Mouse (Mus musculus) intestine, embryonic 15.5 days (tissue): ENCODE data around the gene Stac2. TPM values are rescaled to one million over a fixed set of nuclear protein-coding genes. Genes with fewer than 3 reads are reported as not detected.
A peak's percentile ranks its signal among the peaks of the same experiment; 100 is the strongest.

Experiments used
- ATAC-seq: fragments of 200-750 bp; cut with Nextera tagmentation; 2 replicates; pipeline ENCODE4 v1.8.0; 2017; ENCODE audit warnings: moderate TSS enrichment, moderate library complexity
- H3K27ac ChIP-seq: fragments of 300-500 bp; sonication (generic); 2 replicates; pipeline ENCODE4 v1.5.1; 2015; ENCODE audit warnings: mild to moderate bottlenecking, inconsistent platforms
- H3K27me3 ChIP-seq: fragments of 300-500 bp; sonication (generic); replicated peaks from 2 replicates; pipeline ENCODE4 v1.6.1; 2015; ENCODE audit warnings: inconsistent platforms
- H3K36me3 ChIP-seq: fragments of 300-500 bp; sonication (generic); 2 replicates; pipeline ENCODE4 v1.6.1; 2015; ENCODE audit warnings: inconsistent platforms
- H3K4me1 ChIP-seq: fragments of 300-500 bp; sonication (generic); replicated peaks from 2 replicates; pipeline ENCODE4 v1.6.1; 2015; ENCODE audit warnings: inconsistent platforms
- H3K4me2 ChIP-seq: fragments of 300-500 bp; sonication (generic); replicated peaks from 2 replicates; pipeline ENCODE4 v1.6.1; 2015; ENCODE audit warnings: mild to moderate bottlenecking, inconsistent platforms
- H3K4me3 ChIP-seq: fragments of 300-500 bp; sonication (generic); replicated peaks from 2 replicates; pipeline ENCODE4 v1.5.1; 2015; ENCODE audit warnings: inconsistent platforms
- H3K9ac ChIP-seq: fragments of 300-500 bp; sonication (generic); 2 replicates; pipeline ENCODE4 v1.6.1; 2015; ENCODE audit warnings: inconsistent platforms
- H3K9me3 ChIP-seq: fragments of 300-500 bp; sonication (generic); 2 replicates; pipeline ENCODE4 v1.6.1; 2016; ENCODE audit warnings: inconsistent platforms
- WGBS: fragments of 180-500 bp; shearing (Covaris S2); methylation state at CpG from one replicate; pipeline ENCODE4 v1.1.7; 2015; 5-methylcytosine and 5-hydroxymethylcytosine counted together
- polyA plus RNA-seq: library from polyadenylated mRNA; unstranded; fragments of >200 nt; fragmentation: Nextera tagmentation; extraction: Ambion mirVana; gene quantifications from 2 replicates; pipeline ENCODE4 v1.2.1, GENCODE M21; 2015

Gene Stac2
- polyA plus RNA-seq, 1 experiment from 2014 or later: 0.29 TPM

GRCm38 (mm10) chr11:98019883-98020610, 33.2 kb downstream of the Stac2 start:
- ATAC-seq: no peak
- H3K4me2 ChIP-seq: peak overlapping the region; percentile 40
- H3K36me3 ChIP-seq: 0 out of 2 replicates have a peak, but pooled peaks cover 5% of the 10 kb centered on the region
- no peak overlapping the region for H3K9ac ChIP-seq
- 39% methylated on average over 8 of the region's 8 CpGs for WGBS
- no peaks in the 10 kb centered on the region for H3K9me3 ChIP-seq
- H3K27ac ChIP-seq: 0 out of 2 replicates have a peak overlapping the region, but pooled peaks have one; percentile 4
- peaks cover 25% of the 10 kb centered on the region for H3K4me1 ChIP-seq
- no peaks in the 10 kb centered on the region for H3K27me3 ChIP-seq
- H3K4me3 ChIP-seq: no peak overlapping the region

GRCm38 (mm10) chr11:98018858-98019641, 34.2 kb downstream of the Stac2 start:
- peaks cover 25% of the 10 kb centered on the region for H3K4me1 ChIP-seq
- H3K4me2 ChIP-seq: peak overlapping the region; percentile 40
- H3K27ac ChIP-seq: no peak overlapping the region
- no peak overlapping the region for H3K9ac ChIP-seq
- WGBS: 36% methylated on average over 10 of the region's 10 CpGs
- H3K36me3 ChIP-seq: 0 out of 2 replicates have a peak, but pooled peaks cover 7% of the 10 kb centered on the region
- no peak overlapping the region for H3K4me3 ChIP-seq
- 0 out of 2 replicates have a peak, but pooled peaks have one; percentile 11 for ATAC-seq
- H3K9me3 ChIP-seq: no peaks in the 10 kb centered on the region
- no peaks in the 10 kb centered on the region for H3K27me3 ChIP-seq

GRCm38 (mm10) chr11:98018222-98018621, 35.0 kb downstream of the Stac2 start:
- Histone ChIP-seq H3K9me3 (no peaks in the 10 kb centered on the region), H3K4me1 (peaks cover 22% of the 10 kb centered on the region), H3K4me2 (no peak overlapping the region), H3K36me3 (0 out of 2 replicates have a peak, but pooled peaks cover 7% of the 10 kb centered on the region), H3K9ac (no peak overlapping the region), H3K27ac (no peak overlapping the region), H3K4me3 (no peak overlapping the region), H3K27me3 (no peaks in the 10 kb centered on the region)
- 83% methylated on average over 6 of the region's 6 CpGs for WGBS
- no peak for ATAC-seq

- H3K9me3 ChIP-seq: no peaks in the 10 kb centered on the region
- H3K27ac ChIP-seq: no peak overlapping the region
- no peak overlapping the region for H3K9ac ChIP-seq
- WGBS: 71% methylated on average over 4 of the region's 4 CpGs
- H3K27me3 ChIP-seq: no peaks in the 10 kb centered on the region
- 0 out of 2 replicates have a peak, but pooled peaks cover 7% of the 10 kb centered on the region for H3K36me3 ChIP-seq
- peaks cover 17% of the 10 kb centered on the region for H3K4me1 ChIP-seq
- H3K4me2 ChIP-seq: no peak overlapping the region
- H3K4me3 ChIP-seq: no peak overlapping the region
- no peak for ATAC-seq
These were observed 36.4 kb downstream of the Stac2 start for GRCm38 (mm10) chr11:98016824-98017223.

- WGBS: 85% methylated on average over 5 of the region's 5 CpGs
- ATAC-seq: no peak
These were observed 37.1 kb downstream of the Stac2 start for GRCm38 (mm10) chr11:98016177-98016576.

GRCm38 (mm10) chr11:98012831-98013230, 40.4 kb downstream of the Stac2 start:
- Histone ChIP-seq H3K4me3 (no peak overlapping the region), H3K36me3 (0 out of 2 replicates have a peak, but pooled peaks cover 7% of the 10 kb centered on the region), H3K4me1 (0 out of 2 replicates have a peak, but pooled peaks cover 2% of the 10 kb centered on the region), H3K27ac (no peak overlapping the region), H3K9me3 (no peaks in the 10 kb centered on the region), H3K27me3 (no peaks in the 10 kb centered on the region), H3K9ac (no peak overlapping the region), H3K4me2 (no peak overlapping the region)
- no peak for ATAC-seq
- 74% methylated on average over 10 of the region's 10 CpGs for WGBS

More at GRCm38 (mm10) chr11:98016177-98016576, 37.1 kb downstream of the Stac2 start:
- Histone ChIP-seq H3K27ac (no peak overlapping the region), H3K4me2 (no peak overlapping the region), H3K9ac (no peak overlapping the region), H3K27me3 (no peaks in the 10 kb centered on the region), H3K4me3 (no peak overlapping the region), H3K9me3 (no peaks in the 10 kb centered on the region), H3K4me1 (peaks cover 10% of the 10 kb centered on the region), H3K36me3 (0 out of 2 replicates have a peak, but pooled peaks cover 7% of the 10 kb centered on the region)

GRCm38 (mm10) chr11:98011716-98012115, 41.5 kb downstream of the Stac2 start:
- Histone ChIP-seq H3K4me2 (no peak overlapping the region), H3K9me3 (no peaks in the 10 kb centered on the region), H3K4me1 (0 out of 2 replicates have a peak, but pooled peaks cover 2% of the 10 kb centered on the region), H3K4me3 (no peak overlapping the region), H3K9ac (no peak overlapping the region), H3K36me3 (0 out of 2 replicates have a peak, but pooled peaks cover 3% of the 10 kb centered on the region), H3K27me3 (no peaks in the 10 kb centered on the region), H3K27ac (no peak overlapping the region)
- no peak for ATAC-seq
- WGBS: 73% methylated on average over 9 of the region's 9 CpGs

- Histone ChIP-seq H3K36me3 (no peaks in the 10 kb centered on the region; the same call in 1 of the 2 replicates), H3K4me3 (no peak overlapping the region), H3K4me1 (peaks cover 8% of the 10 kb centered on the region; the same call in 1 of the 2 replicates), H3K27me3 (no peaks in the 10 kb centered on the region), H3K9ac (no peak overlapping the region), H3K9me3 (no peaks in the 10 kb centered on the region; the same call in 1 of the 2 replicates), H3K27ac (no peak overlapping the region), H3K4me2 (no peak overlapping the region)
- no peak for ATAC-seq
- WGBS: 78% methylated on average over 11 of the region's 11 CpGs
These were observed 45.2 kb downstream of the Stac2 start for GRCm38 (mm10) chr11:98008087-98008486.

GRCm38 (mm10) chr11:98005686-98006085, 47.6 kb downstream of the Stac2 start:
- Histone ChIP-seq H3K36me3 (no peaks in the 10 kb centered on the region; the same call in 1 of the 2 replicates), H3K27me3 (peaks cover 7% of the 10 kb centered on the region), H3K9ac (no peak overlapping the region), H3K4me1 (peaks cover 12% of the 10 kb centered on the region; the same call in 1 of the 2 replicates), H3K4me3 (no peak overlapping the region), H3K4me2 (no peak overlapping the region), H3K9me3 (no peaks in the 10 kb centered on the region; the same call in 1 of the 2 replicates), H3K27ac (no peak overlapping the region)
- ATAC-seq: no peak
- 81% methylated on average over 10 of the region's 10 CpGs for WGBS

- H3K4me1 ChIP-seq: peaks cover 12% of the 10 kb centered on the region; the same call in 1 of the 2 replicates
- no peak overlapping the region for H3K4me3 ChIP-seq
- no peak overlapping the region for H3K9ac ChIP-seq
- peak overlapping the region; percentile 33; the same call in 1 of the 2 replicates for H3K4me2 ChIP-seq
- ATAC-seq: peak; percentile 69
- H3K27ac ChIP-seq: no peak overlapping the region
- H3K9me3 ChIP-seq: no peaks in the 10 kb centered on the region; the same call in 1 of the 2 replicates
- 48% methylated on average over 13 of the region's 13 CpGs for WGBS
- H3K36me3 ChIP-seq: no peaks in the 10 kb centered on the region; the same call in 1 of the 2 replicates
- H3K27me3 ChIP-seq: peaks cover 7% of the 10 kb centered on the region
These were observed 48.2 kb downstream of the Stac2 start for GRCm38 (mm10) chr11:98005076-98005475.

- Histone ChIP-seq H3K4me3 (no peak overlapping the region), H3K4me1 (peaks cover 12% of the 10 kb centered on the region; the same call in 1 of the 2 replicates), H3K27me3 (peaks cover 7% of the 10 kb centered on the region), H3K36me3 (no peaks in the 10 kb centered on the region; the same call in 1 of the 2 replicates), H3K4me2 (no peak overlapping the region), H3K9ac (no peak overlapping the region), H3K9me3 (no peaks in the 10 kb centered on the region; the same call in 1 of the 2 replicates), H3K27ac (no peak overlapping the region)
- ATAC-seq: no peak
- 54% methylated on average over 8 of the region's 8 CpGs for WGBS
These were observed 49.1 kb downstream of the Stac2 start for GRCm38 (mm10) chr11:98004161-98004560.
